Mouse (Mus musculus) kidney, adult 2 months (tissue): ENCODE data around the gene Ugt1a2.

Experiments
- CTCF ChIP-seq: fragments of 200-500 bp; conservative IDR thresholded peaks from 2 replicates; pipeline ENCODE4 v1.5.1; 2011; ENCODE audit warnings: low read depth, mild to moderate bottlenecking, control low read depth, low read length, moderate library complexity, mixed read lengths; ENCODE audit not compliant: insufficient read depth, insufficient read length
- POLR2A ChIP-seq: fragments of 200-500 bp; IDR thresholded peaks from one replicate; pipeline ENCODE4 v1.6.1; 2011; ENCODE audit warnings: low read depth, low read length, control low read depth

GRCm38 (mm10) chr1:88230981-88231802, 30.8 kb downstream of the Ugt1a2 start:
- TF ChIP-seq CTCF (no peak), POLR2A (no peak)
